ENCODE assay signal across 19 mouse cellular contexts in the genomic region with DNA sequence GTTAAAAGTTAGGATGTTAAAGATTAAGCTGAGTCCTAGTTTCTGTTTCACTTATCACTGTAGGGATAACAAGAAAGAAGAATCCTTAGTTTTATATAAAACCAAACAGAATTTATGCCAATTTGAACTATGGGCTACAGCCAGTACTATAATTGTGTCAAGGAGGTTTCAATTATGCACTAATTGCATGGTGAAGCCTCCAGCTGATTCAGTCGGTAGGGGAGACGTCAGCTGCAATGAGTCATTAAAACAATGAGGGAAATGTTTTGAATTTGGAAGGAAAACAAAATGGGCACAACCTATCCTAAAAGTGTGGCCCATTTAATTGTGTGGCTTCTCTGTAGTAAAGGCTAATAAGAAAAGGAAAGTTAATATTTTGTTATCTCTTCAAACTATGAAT. TPM values are rescaled to one million over a fixed set of nuclear protein-coding genes. Genes with fewer than 3 reads are reported as not detected.
DNase-seq lines count a peak whose midpoint lies in the region; ATAC-seq and TF ChIP-seq lines count a peak whose summit lies in the region.
"Had no signal": no experiment of that assay in that cellular context is flagged by ENCODE, and none has a peak within 500 bp of the region (broad histone marks: within the 10 kb centered on the region; RNA-seq: fewer than 3 reads in every experiment).

No protein-coding gene starts in this region.

- TF ChIP-seq POLR2A in brain, embryonic 14.5 days (IDR thresholded peaks at IDR 0.05; ENCODE audit: borderline replicate concordance, extremely low read depth, insufficient read depth, insufficient read length, poor library complexity, severe bottlenecking) = no peak

- H3K9ac ChIP-seq in embryonic facial prominence, embryonic 11.5 days (replicated peaks; ENCODE audit: low read length) = no peak overlapping the region
- H3K9ac ChIP-seq in hindbrain, postnatal 0 days (replicated peaks; ENCODE audit: low read length) = no peak overlapping the region
- no peak overlapping the region for H3K9ac ChIP-seq in hindbrain, embryonic 13.5 days
- H3K9ac ChIP-seq: heart, embryonic 12.5 days; hindbrain, embryonic 15.5 days had no signal

- H3K4me2 ChIP-seq in embryonic facial prominence, embryonic 11.5 days (ENCODE audit: low read depth, low read length) = no peak overlapping the region
- H3K4me2 ChIP-seq in hindbrain, postnatal 0 days (ENCODE audit: low read depth, low read length) = no peak overlapping the region
- no peak overlapping the region for H3K4me2 ChIP-seq in hindbrain, embryonic 13.5 days
- H3K4me2 ChIP-seq: heart, embryonic 12.5 days; hindbrain, embryonic 15.5 days had no signal

- no peaks in the 10 kb centered on the region for H3K4me1 ChIP-seq in embryonic facial prominence, embryonic 11.5 days (ENCODE audit: control insufficient read depth, insufficient read depth, low read length)
- no peaks in the 10 kb centered on the region for H3K4me1 ChIP-seq in embryonic facial prominence, embryonic 10.5 days
- no peaks in the 10 kb centered on the region for H3K4me1 ChIP-seq in hindbrain, postnatal 0 days (ENCODE audit: insufficient read depth, low read length)
- no peaks in the 10 kb centered on the region for H3K4me1 ChIP-seq in hindbrain, embryonic 13.5 days (replicated peaks)
- H3K4me1 ChIP-seq: heart, embryonic 12.5 days; hindbrain, embryonic 10.5 days; hindbrain, embryonic 15.5 days had no signal

- no peak for ATAC-seq in embryonic facial prominence, embryonic 11.5 days (replicated peaks; ENCODE audit: insufficient number of reproducible peaks, low FRiP score, low TSS enrichment, low read depth)
- no peak for ATAC-seq in hindbrain, postnatal 0 days
- no peak for ATAC-seq in hindbrain, embryonic 13.5 days (ENCODE audit: low FRiP score)
- ATAC-seq: activated CD4-positive, CD25-positive, alpha-beta regulatory T cell, adult 4 months; CD4-positive, CD25-positive, alpha-beta regulatory T cell, adult 4 months; inflammation-experienced regulatory T-cells, adult 6 months; intestine, postnatal 0 days; Patski had no signal

- peak; percentile 6 for DNase-seq in embryonic facial prominence, embryonic 11.5 days (ENCODE audit: low spot score)
- no peak for DNase-seq in embryonic facial prominence, embryonic 10.5 days (ENCODE audit: low spot score)
- peak; percentile 23 for DNase-seq in hindbrain, postnatal 0 days (ENCODE audit: low spot score)
- DNase-seq in NIH3T3 (ENCODE audit: low read depth) = peak; percentile 20
- DNase-seq in brain, embryonic 14.5 days (ENCODE audit: low read depth) = peak; percentile 59
- DNase-seq in B cell, adult 2 months = no peak
- DNase-seq: gastrocnemius, adult 2 months; gastrocnemius, postnatal 25 days; kidney, adult 8-10 months had no signal

- 16% methylated on average over 2 of the region's 2 CpGs for WGBS in embryonic facial prominence, embryonic 11.5 days
- 39% methylated on average over 2 of the region's 2 CpGs for WGBS in embryonic facial prominence, embryonic 10.5 days
- WGBS in hindbrain, postnatal 0 days = 19% methylated on average over 2 of the region's 2 CpGs
- 25% methylated on average over 2 of the region's 2 CpGs for WGBS in hindbrain, embryonic 13.5 days

- TF ChIP-seq CTCF in hindbrain, postnatal 0 days (IDR thresholded peaks at IDR 0.05; ENCODE audit: low read depth) = no peak
- no peak for TF ChIP-seq CTCF in brain, embryonic 14.5 days (IDR thresholded peaks at IDR 0.05; ENCODE audit: borderline replicate concordance, extremely low read depth, insufficient read depth, insufficient read length)

- H3K36me3 ChIP-seq in embryonic facial prominence, embryonic 11.5 days (replicated peaks; ENCODE audit: control insufficient read depth, insufficient read depth, low read depth, low read length) = no peaks in the 10 kb centered on the region; the same call in 1 of the 2 replicates
- peaks cover 53% of the 10 kb centered on the region for H3K36me3 ChIP-seq in embryonic facial prominence, embryonic 10.5 days (replicated peaks)
- peaks cover 10% of the 10 kb centered on the region; the same call in 1 of the 2 replicates for H3K36me3 ChIP-seq in hindbrain, postnatal 0 days (ENCODE audit: insufficient read depth, low read length)
- peaks cover 15% of the 10 kb centered on the region for H3K36me3 ChIP-seq in hindbrain, embryonic 13.5 days

- H3K27me3 ChIP-seq in embryonic facial prominence, embryonic 11.5 days (ENCODE audit: control insufficient read depth, insufficient read depth, low read length) = no peaks in the 10 kb centered on the region
- H3K27me3 ChIP-seq in embryonic facial prominence, embryonic 10.5 days (replicated peaks; ENCODE audit: low read depth, poor library complexity, severe bottlenecking) = no peaks in the 10 kb centered on the region
- no peaks in the 10 kb centered on the region for H3K27me3 ChIP-seq in hindbrain, postnatal 0 days (ENCODE audit: insufficient read depth, low read length)
- H3K27me3 ChIP-seq in hindbrain, embryonic 13.5 days = no peaks in the 10 kb centered on the region
- H3K27me3 ChIP-seq: heart, embryonic 12.5 days; hindbrain, embryonic 15.5 days; Patski had no signal

- H3K9me3 ChIP-seq in embryonic facial prominence, embryonic 11.5 days (replicated peaks; ENCODE audit: control insufficient read depth, low read length) = no peaks in the 10 kb centered on the region
- H3K9me3 ChIP-seq in embryonic facial prominence, embryonic 10.5 days = no peaks in the 10 kb centered on the region
- H3K9me3 ChIP-seq in hindbrain, postnatal 0 days (ENCODE audit: low read length) = no peaks in the 10 kb centered on the region
- no peaks in the 10 kb centered on the region for H3K9me3 ChIP-seq in hindbrain, embryonic 13.5 days
- H3K9me3 ChIP-seq: G1E; heart, embryonic 12.5 days; hindbrain, embryonic 10.5 days; hindbrain, embryonic 15.5 days had no signal

- H3K4me3 ChIP-seq in embryonic facial prominence, embryonic 11.5 days (ENCODE audit: low read depth, low read length) = no peak overlapping the region
- H3K4me3 ChIP-seq in embryonic facial prominence, embryonic 10.5 days = no peak overlapping the region
- H3K4me3 ChIP-seq in hindbrain, postnatal 0 days (ENCODE audit: low read length) = no peak overlapping the region
- no peak overlapping the region for H3K4me3 ChIP-seq in hindbrain, embryonic 13.5 days
- H3K4me3 ChIP-seq: gastrocnemius, adult 2 months; heart, embryonic 12.5 days; hindbrain, embryonic 10.5 days; hindbrain, embryonic 15.5 days had no signal

- H3K27ac ChIP-seq in embryonic facial prominence, embryonic 11.5 days (replicated peaks; ENCODE audit: low read depth, low read length) = no peak overlapping the region
- H3K27ac ChIP-seq in embryonic facial prominence, embryonic 10.5 days (replicated peaks) = no peak overlapping the region
- H3K27ac ChIP-seq in hindbrain, postnatal 0 days = no peak overlapping the region
- no peak overlapping the region for H3K27ac ChIP-seq in hindbrain, embryonic 13.5 days
- H3K27ac ChIP-seq: gastrocnemius, adult 2 months; hindbrain, embryonic 10.5 days; hindbrain, embryonic 15.5 days had no signal

RNA-seq across cellular contexts. Expression of a gene that starts 20.7 kb away (rescaled TPM):
- polyA plus RNA-seq in embryonic facial prominence, embryonic 11.5 days (2014; fragmentation: Nextera tagmentation; extraction: Ambion mirVana) = 0.35 and 0.74 TPM in 2 replicates
- 0.29 and 0.36 TPM in 2 replicates for polyA plus RNA-seq in embryonic facial prominence, embryonic 10.5 days (2016; fragmentation: Nextera tagmentation; extraction: Ambion mirVana)
- 12.1 and 13.3 TPM in 2 replicates for total RNA-seq in hindbrain, postnatal 0 days (2014; rRNA removed)
- 7.6 and 8.6 TPM in 2 replicates for polyA plus RNA-seq in hindbrain, postnatal 0 days (2015; fragmentation: Nextera tagmentation; extraction: Ambion mirVana)
- polyA plus RNA-seq in hindbrain, embryonic 13.5 days (2015; fragmentation: Nextera tagmentation; extraction: Ambion mirVana) = 4.8 and 5.3 TPM in 2 replicates
- polyA plus RNA-seq in brain, embryonic 14.5 days (2012; rRNA removed) = 3.0 and 3.8 TPM in 2 replicates
- polyA plus RNA-seq: G1E, Patski had no signal

Comparison
In these comparisons a context has a peak if more than half of its experiments do, and no peak if none do; other contexts are left out.
1. DNase-seq: peak in embryonic facial prominence, embryonic 11.5 days (single experiment), hindbrain, postnatal 0 days (single experiment), NIH3T3 (single experiment) and brain, embryonic 14.5 days (single experiment); none in embryonic facial prominence, embryonic 10.5 days (single experiment) and B cell, adult 2 months (0 of 2).